Mouse (Mus musculus): ENCODE measurements around the gene Raet1e.
"Not testable (repeated sequence)": the region's sequence is repeated elsewhere in the genome, so short reads cannot be mapped to it uniquely, and the experiment has no call there.

DNA sequence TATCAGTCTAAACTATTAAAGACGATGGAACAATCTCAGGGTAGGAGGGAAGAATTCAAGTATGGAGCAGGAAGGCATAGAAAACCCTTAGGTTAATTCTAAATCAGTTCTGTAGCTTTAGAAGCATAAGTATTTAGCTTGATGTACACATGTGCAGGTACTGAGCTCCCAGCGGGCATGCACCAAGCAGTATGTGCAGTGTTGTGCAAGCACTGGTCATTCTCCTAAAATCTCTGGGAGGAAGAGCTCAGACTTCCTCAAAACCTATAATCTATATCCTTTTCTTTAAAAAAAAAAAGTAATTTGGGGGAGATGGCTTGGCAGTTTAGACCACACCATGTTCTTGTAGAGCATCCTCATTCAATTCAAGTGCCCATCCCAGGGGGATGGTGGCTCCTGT, 120.1 kb downstream of the Raet1e start:
- TF ChIP-seq CTCF (IDR thresholded peaks at IDR 0.05 in 2 of 3, conservative IDR thresholded peaks at IDR 0.05 in 1 of 3; ENCODE audit: control insufficient read depth in 1 of 3, insufficient read depth in 1 of 3, low read depth in 2 of 3, low read length in 3 of 3, poor library complexity in 1 of 3, severe bottlenecking in 1 of 3); MAX (IDR thresholded peaks at IDR 0.05; ENCODE audit: low read length); MAZ (IDR thresholded peaks at IDR 0.05; ENCODE audit: low read depth, low read length); POLR2AphosphoS5 (IDR thresholded peaks at IDR 0.05; ENCODE audit: borderline replicate concordance, low read depth, low read length); GATA1 (IDR thresholded peaks at IDR 0.05; ENCODE audit: low read depth, low read length); UBTF (IDR thresholded peaks at IDR 0.05; ENCODE audit: borderline replicate concordance, insufficient read depth, low read depth, low read length): not testable (repeated sequence)

Data from MEL (cell line).